Mouse (Mus musculus): ENCODE results near the gene Rce1. TPM values are rescaled to one million over a fixed set of nuclear protein-coding genes. Genes with fewer than 3 reads are reported as not detected.

The Rce1 gene
- total RNA-seq, 1 experiment: 63.6 TPM

- Histone ChIP-seq H3K9me3 (ENCODE audit: control insufficient read depth, insufficient read depth, low read depth, low read length) (no peaks in the 10 kb centered on the region), H3K4me1 (ENCODE audit: control insufficient read depth in 2 of 2, insufficient read depth in 2 of 2, low read length in 2 of 2, poor library complexity in 1 of 2) (peaks cover 0 to 10% of the 10 kb centered on the region in 2 experiments; a peak in 1 of 4 replicates), H3K9ac (ENCODE audit: insufficient read depth, low read depth, low read length, poor library complexity, severe bottlenecking) (no peak overlapping the region), H3K27ac (ENCODE audit: insufficient read depth, low read depth, low read length, poor library complexity, severe bottlenecking) (no peak overlapping the region), H3K4me3 (ENCODE audit: insufficient read depth in 1 of 2, low read depth in 1 of 2, low read length in 2 of 2, poor library complexity in 1 of 2, severe bottlenecking in 1 of 2) (no peak overlapping the region), H3K36me3 (ENCODE audit: control insufficient read depth, insufficient read depth, low read length, poor library complexity, severe bottlenecking) (peaks cover 20% of the 10 kb centered on the region)
- no peak for DNase-seq (ENCODE audit: low read depth, low spot score)
- in situ Hi-C loops (cut with MboI; ENCODE audit: low sequenced_read_pairs in 2 of 2, unreplicated experiment in 2 of 2): no loop called here
- TF ChIP-seq CHD2 (IDR thresholded peaks at IDR 0.05; ENCODE audit: low read depth, low read length): no peak
- no peak for TF ChIP-seq HCFC1 (IDR thresholded peaks at IDR 0.05; ENCODE audit: borderline replicate concordance, insufficient read depth, low read length)
- no peak for TF ChIP-seq MAFK (IDR thresholded peaks at IDR 0.05; ENCODE audit: insufficient read depth, low read depth, low read length)
- no peak for TF ChIP-seq ZNF384 (IDR thresholded peaks at IDR 0.05; ENCODE audit: low read depth, low read length)
- TF ChIP-seq ZC3H11A (IDR thresholded peaks at IDR 0.05; ENCODE audit: borderline replicate concordance, low read depth, low read length): no peak
These were observed 2.0 kb downstream of the Rce1 start for GRCm38 (mm10) chr19:4623419-4623818.

- H3K9ac ChIP-seq (ENCODE audit: insufficient read depth, low read depth, low read length, poor library complexity, severe bottlenecking): no peak overlapping the region
- H3K9me3 ChIP-seq (ENCODE audit: control insufficient read depth, insufficient read depth, low read depth, low read length): no peaks in the 10 kb centered on the region
- no peak for TF ChIP-seq MAFK (IDR thresholded peaks at IDR 0.05; ENCODE audit: insufficient read depth, low read depth, low read length)
- TF ChIP-seq HCFC1 (IDR thresholded peaks at IDR 0.05; ENCODE audit: borderline replicate concordance, insufficient read depth, low read length): no peak
- H3K4me1 ChIP-seq (ENCODE audit: control insufficient read depth in 2 of 2, insufficient read depth in 2 of 2, low read length in 2 of 2, poor library complexity in 1 of 2): peaks cover 0 to 7% of the 10 kb centered on the region in 2 experiments; a peak in 2 of 4 replicates
- H3K27ac ChIP-seq (ENCODE audit: insufficient read depth, low read depth, low read length, poor library complexity, severe bottlenecking): no peak overlapping the region
- no peak overlapping the region for H3K4me3 ChIP-seq (ENCODE audit: insufficient read depth in 1 of 2, low read depth in 1 of 2, low read length in 2 of 2, poor library complexity in 1 of 2, severe bottlenecking in 1 of 2)
- peaks cover 20% of the 10 kb centered on the region for H3K36me3 ChIP-seq (ENCODE audit: control insufficient read depth, insufficient read depth, low read length, poor library complexity, severe bottlenecking)
- in situ Hi-C loops (cut with MboI; ENCODE audit: low sequenced_read_pairs in 2 of 2, unreplicated experiment in 2 of 2): no loop called here
- DNase-seq (ENCODE audit: low read depth, low spot score): no peak
These were observed 2.7 kb downstream of the Rce1 start for GRCm38 (mm10) chr19:4622780-4623179.

GRCm38 (mm10) chr19:4620721-4621120 is 4.7 kb downstream of the Rce1 start:
- Histone ChIP-seq H3K9me3 (ENCODE audit: control insufficient read depth, insufficient read depth, low read depth, low read length) (no peaks in the 10 kb centered on the region), H3K9ac (ENCODE audit: insufficient read depth, low read depth, low read length, poor library complexity, severe bottlenecking) (no peak overlapping the region), H3K36me3 (ENCODE audit: control insufficient read depth, insufficient read depth, low read length, poor library complexity, severe bottlenecking) (peaks cover 20% of the 10 kb centered on the region), H3K4me3 (ENCODE audit: insufficient read depth in 1 of 2, low read depth in 1 of 2, low read length in 2 of 2, poor library complexity in 1 of 2, severe bottlenecking in 1 of 2) (no peak overlapping the region), H3K4me1 (ENCODE audit: control insufficient read depth in 2 of 2, insufficient read depth in 2 of 2, low read length in 2 of 2, poor library complexity in 1 of 2) (peaks cover 0 to 10% of the 10 kb centered on the region in 2 experiments; a peak in 3 of 4 replicates), H3K27ac (ENCODE audit: insufficient read depth, low read depth, low read length, poor library complexity, severe bottlenecking) (no peak overlapping the region)
- in situ Hi-C loops (cut with MboI; ENCODE audit: low sequenced_read_pairs in 2 of 2, unreplicated experiment in 2 of 2): no loop called here
- DNase-seq (ENCODE audit: low read depth, low spot score): no peak
- TF ChIP-seq ZC3H11A (IDR thresholded peaks at IDR 0.05; ENCODE audit: borderline replicate concordance, low read depth, low read length) (no peak), HCFC1 (IDR thresholded peaks at IDR 0.05; ENCODE audit: borderline replicate concordance, insufficient read depth, low read length) (no peak), MAFK (IDR thresholded peaks at IDR 0.05; ENCODE audit: insufficient read depth, low read depth, low read length) (no peak), CHD2 (IDR thresholded peaks at IDR 0.05; ENCODE audit: low read depth, low read length) (no peak)

- no peak overlapping the region for H3K9ac ChIP-seq (ENCODE audit: insufficient read depth, low read depth, low read length, poor library complexity, severe bottlenecking)
- in situ Hi-C loops (cut with MboI; ENCODE audit: low sequenced_read_pairs in 2 of 2, unreplicated experiment in 2 of 2): no loop called here
These were observed 6.0 kb downstream of the Rce1 start for GRCm38 (mm10) chr19:4619461-4619860.

GRCm38 (mm10) chr19:4618183-4618582 is 7.3 kb downstream of the Rce1 start:
- H3K9ac ChIP-seq (ENCODE audit: insufficient read depth, low read depth, low read length, poor library complexity, severe bottlenecking): no peak overlapping the region

More at GRCm38 (mm10) chr19:4619461-4619860, 6.0 kb downstream of the Rce1 start:
- Histone ChIP-seq H3K4me3 (ENCODE audit: insufficient read depth in 1 of 2, low read depth in 1 of 2, low read length in 2 of 2, poor library complexity in 1 of 2, severe bottlenecking in 1 of 2) (no peak overlapping the region), H3K36me3 (ENCODE audit: control insufficient read depth, insufficient read depth, low read length, poor library complexity, severe bottlenecking) (peaks cover 20% of the 10 kb centered on the region), H3K27ac (ENCODE audit: insufficient read depth, low read depth, low read length, poor library complexity, severe bottlenecking) (no peak overlapping the region), H3K9me3 (ENCODE audit: control insufficient read depth, insufficient read depth, low read depth, low read length) (no peaks in the 10 kb centered on the region), H3K4me1 (ENCODE audit: control insufficient read depth in 2 of 2, insufficient read depth in 2 of 2, low read length in 2 of 2, poor library complexity in 1 of 2) (peaks cover 0 to 7% of the 10 kb centered on the region in 2 experiments; a peak in 3 of 4 replicates)
- no peak for DNase-seq (ENCODE audit: low read depth, low spot score)
- no peak for TF ChIP-seq MAFK (IDR thresholded peaks at IDR 0.05; ENCODE audit: insufficient read depth, low read depth, low read length)
- no peak for TF ChIP-seq ZNF384 (IDR thresholded peaks at IDR 0.05; ENCODE audit: low read depth, low read length)
- no peak for TF ChIP-seq CHD2 (IDR thresholded peaks at IDR 0.05; ENCODE audit: low read depth, low read length)
- TF ChIP-seq HCFC1 (IDR thresholded peaks at IDR 0.05; ENCODE audit: borderline replicate concordance, insufficient read depth, low read length): no peak

More at GRCm38 (mm10) chr19:4618183-4618582, 7.3 kb downstream of the Rce1 start:
- Histone ChIP-seq H3K9me3 (ENCODE audit: control insufficient read depth, insufficient read depth, low read depth, low read length) (no peaks in the 10 kb centered on the region), H3K36me3 (ENCODE audit: control insufficient read depth, insufficient read depth, low read length, poor library complexity, severe bottlenecking) (peaks cover 19% of the 10 kb centered on the region), H3K4me3 (ENCODE audit: insufficient read depth in 1 of 2, low read depth in 1 of 2, low read length in 2 of 2, poor library complexity in 1 of 2, severe bottlenecking in 1 of 2) (no peak overlapping the region), H3K4me1 (ENCODE audit: control insufficient read depth in 2 of 2, insufficient read depth in 2 of 2, low read length in 2 of 2, poor library complexity in 1 of 2) (peaks cover 0 to 19% of the 10 kb centered on the region in 2 experiments; a peak in 3 of 4 replicates), H3K27ac (ENCODE audit: insufficient read depth, low read depth, low read length, poor library complexity, severe bottlenecking) (no peak overlapping the region)
- in situ Hi-C loops (cut with MboI; ENCODE audit: low sequenced_read_pairs in 2 of 2, unreplicated experiment in 2 of 2): no loop called here
- DNase-seq (ENCODE audit: low read depth, low spot score): no peak
- TF ChIP-seq MAFK (IDR thresholded peaks at IDR 0.05; ENCODE audit: insufficient read depth, low read depth, low read length): no peak
- TF ChIP-seq CHD2 (IDR thresholded peaks at IDR 0.05; ENCODE audit: low read depth, low read length): no peak
- TF ChIP-seq ZC3H11A (IDR thresholded peaks at IDR 0.05; ENCODE audit: borderline replicate concordance, low read depth, low read length): no peak
- TF ChIP-seq HCFC1 (IDR thresholded peaks at IDR 0.05; ENCODE audit: borderline replicate concordance, insufficient read depth, low read length): no peak
- TF ChIP-seq ZNF384 (IDR thresholded peaks at IDR 0.05; ENCODE audit: low read depth, low read length): no peak

Data from ES-E14 (cell line).